Mouse (Mus musculus): ENCODE measurements at regions not wholly inside any gene's neighbourhood (a gene's known extent, or its start where the extent isn't known, plus 50 kb on each side); places are given as distances from the start of the nearest gene placed in this dataset.

GRCm38 (mm10) chr17:29436871-29437534 lies 53.5 kb upstream of the Pim1 start:
- Histone ChIP-seq H3K4me1 (replicated peaks; ENCODE audit: control insufficient read depth, insufficient read depth, low read length) (peaks cover 9% of the 10 kb centered on the region; the same call in 1 of the 2 replicates), H3K36me3 (ENCODE audit: control insufficient read depth, insufficient read depth, low read length) (no peaks in the 10 kb centered on the region), H3K27ac (ENCODE audit: low read depth, low read length) (peak overlapping the region; percentile 92), H3K27me3 (ENCODE audit: control insufficient read depth, insufficient read depth, low read length) (no peaks in the 10 kb centered on the region), H3K9me3 (ENCODE audit: control insufficient read depth, low read length) (no peaks in the 10 kb centered on the region), H3K4me2 (ENCODE audit: low read depth, low read length, severe bottlenecking) (peak overlapping the region; percentile 55), H3K9ac (ENCODE audit: low read length) (peak overlapping the region; percentile 54), H3K4me3 (ENCODE audit: low read depth, low read length) (peak overlapping the region; percentile 31)
- DNase-seq (ENCODE audit: low spot score) (peak; percentile 89), ATAC-seq (replicated peaks; ENCODE audit: low FRiP score) (peak; percentile 86)
- WGBS: under 1% methylated on average over 34 of the region's 36 CpGs

GRCm38 (mm10) chr17:29437535-29438324 lies 52.8 kb upstream of the Pim1 start:
- Histone ChIP-seq H3K36me3 (ENCODE audit: control insufficient read depth, insufficient read depth, low read length) (no peaks in the 10 kb centered on the region), H3K27me3 (ENCODE audit: control insufficient read depth, insufficient read depth, low read length) (no peaks in the 10 kb centered on the region), H3K9me3 (ENCODE audit: control insufficient read depth, low read length) (no peaks in the 10 kb centered on the region), H3K27ac (ENCODE audit: low read depth, low read length) (peak overlapping the region; percentile 92), H3K9ac (ENCODE audit: low read length) (peak overlapping the region; percentile 54), H3K4me1 (replicated peaks; ENCODE audit: control insufficient read depth, insufficient read depth, low read length) (peaks cover 9% of the 10 kb centered on the region; the same call in 1 of the 2 replicates), H3K4me2 (ENCODE audit: low read depth, low read length, severe bottlenecking) (peak overlapping the region; percentile 55), H3K4me3 (ENCODE audit: low read depth, low read length) (peak overlapping the region; percentile 31)
- ATAC-seq (replicated peaks; ENCODE audit: low FRiP score) (no peak), DNase-seq (ENCODE audit: low spot score) (no peak)
- WGBS: 43% methylated on average over 16 of the region's 16 CpGs

GRCm38 (mm10) chr17:29438347-29439235 lies 52.0 kb upstream of the Pim1 start:
- peak overlapping the region; percentile 92 for H3K27ac ChIP-seq (ENCODE audit: low read depth, low read length)
- WGBS: 26% methylated on average over 16 of the region's 17 CpGs
- H3K4me3 ChIP-seq (ENCODE audit: low read depth, low read length): no peak overlapping the region
- H3K36me3 ChIP-seq (ENCODE audit: control insufficient read depth, insufficient read depth, low read length): no peaks in the 10 kb centered on the region
- H3K27me3 ChIP-seq (ENCODE audit: control insufficient read depth, insufficient read depth, low read length): no peaks in the 10 kb centered on the region
- ATAC-seq (replicated peaks; ENCODE audit: low FRiP score) (peak; percentile 32), DNase-seq (ENCODE audit: low spot score) (peak; percentile 84)
- H3K9ac ChIP-seq (ENCODE audit: low read length): no peak overlapping the region
- peaks cover 9% of the 10 kb centered on the region; the same call in 1 of the 2 replicates for H3K4me1 ChIP-seq (replicated peaks; ENCODE audit: control insufficient read depth, insufficient read depth, low read length)
- no peaks in the 10 kb centered on the region for H3K9me3 ChIP-seq (ENCODE audit: control insufficient read depth, low read length)
- H3K4me2 ChIP-seq (ENCODE audit: low read depth, low read length, severe bottlenecking): no peak overlapping the region

DNA sequence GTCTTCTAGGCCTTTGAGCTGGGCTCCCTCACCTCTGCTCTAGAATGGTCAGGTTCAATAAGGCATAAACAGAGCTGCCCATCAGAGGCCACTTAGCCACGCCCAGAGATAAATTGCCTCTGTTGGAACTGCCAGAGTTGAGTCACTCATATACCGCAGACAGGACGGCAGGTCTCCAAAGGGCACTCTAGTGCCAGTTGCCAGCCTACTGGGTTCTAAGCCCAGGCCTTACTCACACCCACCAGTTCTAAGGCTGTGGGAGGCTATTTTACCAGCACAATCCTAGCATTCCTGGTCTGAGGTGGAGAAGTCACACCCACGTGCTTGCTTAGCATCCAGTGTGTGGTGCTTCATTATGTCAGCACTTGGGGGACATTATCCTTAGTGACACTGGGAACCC lies 50.6 kb upstream of the Pim1 start:
- Histone ChIP-seq H3K9me3 (ENCODE audit: control insufficient read depth, low read length) (no peaks in the 10 kb centered on the region), H3K4me3 (ENCODE audit: low read depth, low read length) (no peak overlapping the region), H3K9ac (ENCODE audit: low read length) (no peak overlapping the region), H3K36me3 (ENCODE audit: control insufficient read depth, insufficient read depth, low read length) (no peaks in the 10 kb centered on the region), H3K4me1 (replicated peaks; ENCODE audit: control insufficient read depth, insufficient read depth, low read length) (peaks cover 9% of the 10 kb centered on the region; the same call in 1 of the 2 replicates), H3K27me3 (ENCODE audit: control insufficient read depth, insufficient read depth, low read length) (no peaks in the 10 kb centered on the region), H3K27ac (ENCODE audit: low read depth, low read length) (no peak overlapping the region), H3K4me2 (ENCODE audit: low read depth, low read length, severe bottlenecking) (no peak overlapping the region)
- DNase-seq (ENCODE audit: low spot score) (no peak), ATAC-seq (replicated peaks; ENCODE audit: low FRiP score) (no peak)
- 75% methylated on average over 4 of the region's 4 CpGs for WGBS

GRCm38 (mm10) chr17:29440490-29440889 lies 50.1 kb upstream of the Pim1 start:
- Histone ChIP-seq H3K9ac (ENCODE audit: low read length) (no peak overlapping the region), H3K4me1 (replicated peaks; ENCODE audit: control insufficient read depth, insufficient read depth, low read length) (peaks cover 9% of the 10 kb centered on the region; the same call in 1 of the 2 replicates)
- no peak for ATAC-seq (replicated peaks; ENCODE audit: low FRiP score)

More at GRCm38 (mm10) chr17:29440490-29440889, 50.1 kb upstream of the Pim1 start:
- Histone ChIP-seq H3K27me3 (ENCODE audit: control insufficient read depth, insufficient read depth, low read length) (no peaks in the 10 kb centered on the region), H3K9me3 (ENCODE audit: control insufficient read depth, low read length) (no peaks in the 10 kb centered on the region), H3K4me3 (ENCODE audit: low read depth, low read length) (no peak overlapping the region), H3K36me3 (ENCODE audit: control insufficient read depth, insufficient read depth, low read length) (no peaks in the 10 kb centered on the region), H3K4me2 (ENCODE audit: low read depth, low read length, severe bottlenecking) (no peak overlapping the region), H3K27ac (ENCODE audit: low read depth, low read length) (no peak overlapping the region)
- DNase-seq (ENCODE audit: low spot score): no peak

Data from forebrain, embryonic 11.5 days (tissue).